Mouse (Mus musculus) forebrain, embryonic 14.5 days (tissue): ENCODE data around the gene Rab38. TPM values are rescaled to one million over a fixed set of nuclear protein-coding genes. Genes with fewer than 3 reads are reported as not detected.

Experiments
- polyA plus RNA-seq: library from polyadenylated mRNA; unstranded; fragments of >200 nt; fragmentation: Nextera tagmentation; extraction: Ambion mirVana; gene quantifications from 2 replicates; pipeline ENCODE4 v1.2.1, GENCODE M21; 2014

Rab38 gene
- polyA plus RNA-seq, 1 experiment from 2014 or later, result 0.79 TPM

Other genes starting within 250 kb of the Rab38 start
- 10.7 and 14.0 TPM in 2 replicates for gene Ctsc, start 152.2 kb upstream of the Rab38 start, polyA plus RNA-seq